Mouse (Mus musculus): ENCODE measurements around the gene Ppip5k1. TPM values are rescaled to one million over a fixed set of nuclear protein-coding genes. Genes with fewer than 3 reads are reported as not detected.

Ppip5k1 gene
- total RNA-seq, 1 experiment from 2014 or later: 51.8 TPM

DNA sequence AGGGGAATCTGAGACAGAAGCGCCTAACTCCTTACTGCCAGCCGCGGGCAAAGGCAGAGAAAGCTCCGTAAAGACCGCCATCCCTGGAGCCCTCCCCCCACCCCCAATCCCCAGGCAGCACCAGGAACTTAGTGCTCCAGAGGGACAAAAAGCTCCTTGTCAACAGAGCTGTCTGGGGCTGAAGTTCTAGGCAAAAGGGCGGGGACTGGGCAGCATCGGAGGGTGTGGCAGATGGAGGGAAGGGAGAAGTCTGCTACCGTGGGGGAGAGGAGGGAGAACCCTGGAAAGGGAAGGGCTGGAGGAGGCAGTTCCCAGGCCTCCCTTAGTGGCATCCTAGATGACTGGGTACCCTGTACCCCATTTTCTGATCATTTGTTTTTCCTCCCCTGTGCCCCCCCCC is 57.1 kb downstream of the Ppip5k1 start:
- no peak for DNase-seq

- DNase-seq: no peak
Observed at GRCm38 (mm10) chr2:121297701-121298100, 57.5 kb downstream of the Ppip5k1 start.

- no peak for DNase-seq
Observed at GRCm38 (mm10) chr2:121296754-121297231, 58.4 kb downstream of the Ppip5k1 start.

- DNase-seq: no peak
Observed at GRCm38 (mm10) chr2:121295608-121296571, 59.3 kb downstream of the Ppip5k1 start.

- DNase-seq: peak; percentile 41
Observed at GRCm38 (mm10) chr2:121294753-121295607, 60.2 kb downstream of the Ppip5k1 start.

DNA sequence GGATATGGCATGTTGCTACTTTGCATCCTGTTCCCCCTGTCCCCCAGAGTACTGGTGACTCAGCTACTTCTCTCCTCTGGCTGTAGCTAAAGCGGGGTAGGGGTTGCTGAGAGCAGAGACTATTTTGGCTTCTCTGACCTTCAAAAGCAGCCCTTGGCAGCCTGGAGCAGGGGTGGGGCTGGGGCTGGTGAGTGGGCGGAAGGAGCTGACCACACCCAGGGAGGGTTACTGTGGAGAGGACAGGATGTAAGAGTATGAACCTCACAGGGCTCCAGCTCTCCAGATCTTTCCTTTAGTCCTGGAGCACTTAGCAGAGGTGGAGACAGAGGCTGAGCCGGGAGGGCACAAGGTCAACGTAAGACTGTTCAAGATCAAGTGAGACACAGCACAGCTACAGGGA is 61.0 kb downstream of the Ppip5k1 start:
- peak; percentile 62 for DNase-seq

DNA sequence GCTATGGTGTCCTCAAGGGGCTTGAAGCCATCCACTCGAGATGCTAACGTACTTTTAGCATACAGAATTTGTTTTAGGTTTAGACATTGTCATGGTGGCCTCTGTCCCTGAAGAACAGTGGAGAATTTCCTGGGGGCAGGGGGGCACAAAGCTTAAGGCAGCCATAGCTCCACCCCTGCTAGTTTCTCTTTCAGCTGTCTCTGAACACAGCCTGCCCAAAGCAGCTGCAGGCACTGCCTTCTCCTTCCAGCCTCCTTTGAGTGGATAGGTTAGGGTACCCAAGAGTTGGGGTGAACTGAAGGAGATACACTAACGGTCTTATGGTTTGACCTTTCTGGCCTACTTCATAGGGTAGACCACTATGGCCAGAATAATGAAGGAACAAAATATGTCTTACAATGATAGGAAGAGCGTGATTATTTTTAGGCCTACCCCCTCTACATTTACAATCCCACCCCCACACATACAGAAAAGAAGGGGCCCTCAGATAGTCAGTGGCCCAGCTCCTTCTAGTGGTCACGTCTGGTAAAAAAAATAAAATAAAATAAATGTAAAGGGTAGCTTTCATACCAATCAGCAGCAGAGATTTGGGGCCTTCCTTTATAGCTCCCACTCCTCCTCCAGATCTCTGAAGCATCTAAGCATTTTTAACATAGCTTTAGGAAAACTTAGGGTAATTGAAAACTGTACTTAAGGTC is 62.7 kb downstream of the Ppip5k1 start:
- DNase-seq: no peak

- peak; percentile 52 for DNase-seq
Observed at GRCm38 (mm10) chr2:121289730-121290540, 65.3 kb downstream of the Ppip5k1 start.

DNA sequence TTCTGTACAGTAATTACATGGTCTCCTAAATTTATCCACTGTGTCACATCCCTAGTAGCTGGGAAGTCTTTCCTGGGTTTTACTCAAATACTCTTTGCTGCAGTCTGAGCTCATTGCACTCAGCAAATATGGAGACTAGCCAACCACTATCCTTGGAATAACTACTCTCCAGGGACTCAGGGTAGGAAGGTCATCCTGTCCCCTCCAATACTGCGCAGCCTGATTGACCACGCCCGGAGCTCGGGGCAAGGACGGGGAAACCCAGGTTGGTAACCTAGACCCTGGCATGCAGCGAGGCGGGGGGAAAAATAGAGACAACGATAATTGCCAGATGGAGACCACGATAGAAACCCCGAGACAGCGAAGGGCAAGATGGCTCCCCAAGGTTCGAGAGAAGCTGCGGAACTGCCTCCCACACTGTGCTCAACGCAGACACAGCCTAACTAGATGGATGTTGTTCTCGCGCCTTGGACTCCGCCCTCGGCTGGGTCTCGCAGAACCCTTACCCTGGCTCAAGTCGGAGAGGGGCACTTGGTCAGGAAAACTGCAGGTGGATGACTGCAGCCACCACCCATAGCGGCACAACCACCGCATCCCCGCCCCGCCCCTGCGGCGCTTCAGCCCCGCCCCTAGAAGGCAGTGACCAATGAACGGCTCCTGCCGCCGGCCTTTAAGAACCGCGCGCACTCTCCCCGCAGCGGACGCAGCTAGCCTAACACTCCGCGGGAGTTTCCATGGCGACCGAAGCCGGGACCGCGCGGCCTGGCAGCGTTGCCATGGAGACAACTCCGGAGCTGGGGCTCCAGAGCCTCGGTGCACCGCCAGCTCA is 66.1 kb downstream of the Ppip5k1 start, which contains the start of gene Map1a:
Gene Map1a (plus strand): TSS at position 700 of the 829 bp plus-strand sequence.
- peak; percentile 97 for DNase-seq

GRCm38 (mm10) chr2:121287850-121288249 is 67.3 kb downstream of the Ppip5k1 start:
- DNase-seq: no peak

GRCm38 (mm10) chr2:121271928-121272516 is 83.2 kb downstream of the Ppip5k1 start:
- no peak for DNase-seq

- peak; percentile 97 for DNase-seq
Observed at GRCm38 (mm10) chr2:121271236-121271927, 83.8 kb downstream of the Ppip5k1 start, which contains the start of gene Trp53bp1. Gene Trp53bp1, minus strand, starts transcription at chr2:121271407.

- DNase-seq: no peak
Observed at GRCm38 (mm10) chr2:121270521-121271235, 84.5 kb downstream of the Ppip5k1 start.

GRCm38 (mm10) chr2:121268446-121268845 is 86.8 kb downstream of the Ppip5k1 start:
- no peak for DNase-seq

Measured in adrenal gland, postnatal 14 days (tissue).